Mouse (Mus musculus): ENCODE data around the gene Cdhr5. TPM values are rescaled to one million over a fixed set of nuclear protein-coding genes. Genes with fewer than 3 reads are reported as not detected.

The Cdhr5 gene
- polyA plus RNA-seq, 2 experiments, result 0.07 to 0.24 TPM

GRCm38 (mm10) chr7:141315076-141315475 lies 38.5 kb upstream of the Cdhr5 start:
- ATAC-seq (ENCODE audit: insufficient read depth) (no peak), DNase-seq (ENCODE audit: low read depth in 3 of 3, low spot score in 3 of 3) (no peak)
- no peak overlapping the region; the same call in 1 of the 2 replicates for H3K9ac ChIP-seq (replicated peaks)
- no peak overlapping the region for H3K4me2 ChIP-seq (ENCODE audit: low read depth)
- no peak overlapping the region for H3K27ac ChIP-seq
- no peaks in the 10 kb centered on the region for H3K9me3 ChIP-seq (ENCODE audit: control insufficient read depth, low read length)
- TF ChIP-seq EP300 (IDR thresholded peaks at IDR 0.05; ENCODE audit: low read depth) (no peak), CTCF (IDR thresholded peaks at IDR 0.05; ENCODE audit: low read depth) (no peak)
- H3K27me3 ChIP-seq (ENCODE audit: control insufficient read depth, insufficient read depth, low read length), result no peaks in the 10 kb centered on the region
- no peaks in the 10 kb centered on the region for H3K4me1 ChIP-seq (replicated peaks; ENCODE audit: control insufficient read depth in 2 of 2, insufficient read depth in 2 of 2, low read length in 1 of 2)
- H3K36me3 ChIP-seq (replicated peaks; ENCODE audit: control insufficient read depth, insufficient read depth, low read depth), result peaks cover 62% of the 10 kb centered on the region
- no peak overlapping the region for H3K4me3 ChIP-seq (ENCODE audit: insufficient read depth in 1 of 2, low read depth in 2 of 2, low read length in 2 of 2)
- 60% methylated on average over 8 of the region's 8 CpGs for WGBS (ENCODE audit: insufficient replicate concordance)

- H3K9ac ChIP-seq (replicated peaks), result no peak overlapping the region
- H3K9me3 ChIP-seq (ENCODE audit: control insufficient read depth, low read length), result no peaks in the 10 kb centered on the region
- H3K27ac ChIP-seq, result no peak overlapping the region
- no peak for TF ChIP-seq CTCF (IDR thresholded peaks at IDR 0.05; ENCODE audit: low read depth)
- no peak for TF ChIP-seq EP300 (IDR thresholded peaks at IDR 0.05; ENCODE audit: low read depth)
- WGBS (ENCODE audit: insufficient replicate concordance), result 72% methylated on average over 2 of the region's 2 CpGs
- H3K27me3 ChIP-seq (ENCODE audit: control insufficient read depth, insufficient read depth, low read length), result no peaks in the 10 kb centered on the region
- peaks cover 62% of the 10 kb centered on the region for H3K36me3 ChIP-seq (replicated peaks; ENCODE audit: control insufficient read depth, insufficient read depth, low read depth)
- DNase-seq (ENCODE audit: low read depth in 3 of 3, low spot score in 3 of 3) (no peak), ATAC-seq (ENCODE audit: insufficient read depth) (no peak)
- no peak overlapping the region for H3K4me2 ChIP-seq (ENCODE audit: low read depth)
- H3K4me3 ChIP-seq (ENCODE audit: insufficient read depth in 1 of 2, low read depth in 2 of 2, low read length in 2 of 2), result no peak overlapping the region
- no peaks in the 10 kb centered on the region for H3K4me1 ChIP-seq (replicated peaks; ENCODE audit: control insufficient read depth in 2 of 2, insufficient read depth in 2 of 2, low read length in 1 of 2)
Measured at GRCm38 (mm10) chr7:141314416-141314815, 37.8 kb upstream of the Cdhr5 start.

GRCm38 (mm10) chr7:141304537-141304936 lies 28.0 kb upstream of the Cdhr5 start:
- no peaks in the 10 kb centered on the region for H3K9me3 ChIP-seq (ENCODE audit: control insufficient read depth, low read length)
- no peak for DNase-seq (ENCODE audit: low read depth in 3 of 3, low spot score in 3 of 3)
- H3K4me3 ChIP-seq (ENCODE audit: insufficient read depth in 1 of 2, low read depth in 2 of 2, low read length in 2 of 2), result no peak overlapping the region
- peaks cover 22% of the 10 kb centered on the region for H3K36me3 ChIP-seq (replicated peaks; ENCODE audit: control insufficient read depth, insufficient read depth, low read depth)
- H3K27me3 ChIP-seq (ENCODE audit: control insufficient read depth, insufficient read depth, low read length), result no peaks in the 10 kb centered on the region
- H3K9ac ChIP-seq (replicated peaks), result no peak overlapping the region
- WGBS (ENCODE audit: insufficient replicate concordance), result 84% methylated on average over 4 of the region's 4 CpGs
- no peak overlapping the region for H3K27ac ChIP-seq
- no peak overlapping the region for H3K4me2 ChIP-seq (ENCODE audit: low read depth)
- TF ChIP-seq CTCF (IDR thresholded peaks at IDR 0.05; ENCODE audit: low read depth) (no peak), EP300 (IDR thresholded peaks at IDR 0.05; ENCODE audit: low read depth) (no peak)
- ATAC-seq (ENCODE audit: insufficient read depth), result no peak
- H3K4me1 ChIP-seq (replicated peaks; ENCODE audit: control insufficient read depth in 2 of 2, insufficient read depth in 2 of 2, low read length in 1 of 2), result no peaks in the 10 kb centered on the region

- DNase-seq (ENCODE audit: low read depth in 3 of 3, low spot score in 3 of 3), result no peak
- Histone ChIP-seq H3K9me3 (ENCODE audit: control insufficient read depth, low read length) (no peaks in the 10 kb centered on the region), H3K4me3 (ENCODE audit: insufficient read depth in 1 of 2, low read depth in 2 of 2, low read length in 2 of 2) (no peak overlapping the region), H3K27me3 (ENCODE audit: control insufficient read depth, insufficient read depth, low read length) (no peaks in the 10 kb centered on the region), H3K9ac (replicated peaks) (no peak overlapping the region), H3K4me1 (replicated peaks; ENCODE audit: control insufficient read depth in 2 of 2, insufficient read depth in 2 of 2, low read length in 1 of 2) (no peaks in the 10 kb centered on the region), H3K4me2 (ENCODE audit: low read depth) (no peak overlapping the region), H3K27ac (no peak overlapping the region), H3K36me3 (replicated peaks; ENCODE audit: control insufficient read depth, insufficient read depth, low read depth) (peaks cover 12% of the 10 kb centered on the region)
- TF ChIP-seq EP300 (IDR thresholded peaks at IDR 0.05; ENCODE audit: low read depth) (no peak), CTCF (IDR thresholded peaks at IDR 0.05; ENCODE audit: low read depth) (no peak)
- no peak for ATAC-seq (ENCODE audit: insufficient read depth)
- 85% methylated on average over 1 of the region's 1 CpGs for WGBS (ENCODE audit: insufficient replicate concordance)
Measured at GRCm38 (mm10) chr7:141302702-141303268, 26.2 kb upstream of the Cdhr5 start.

GRCm38 (mm10) chr7:141301386-141301785 lies 24.8 kb upstream of the Cdhr5 start:
- H3K27ac ChIP-seq, result no peak overlapping the region
- ATAC-seq (ENCODE audit: insufficient read depth) (no peak), DNase-seq (ENCODE audit: low read depth in 3 of 3, low spot score in 3 of 3) (no peak)
- H3K9ac ChIP-seq (replicated peaks), result no peak overlapping the region
- H3K4me1 ChIP-seq (replicated peaks; ENCODE audit: control insufficient read depth in 2 of 2, insufficient read depth in 2 of 2, low read length in 1 of 2), result no peaks in the 10 kb centered on the region
- H3K4me3 ChIP-seq (ENCODE audit: insufficient read depth in 1 of 2, low read depth in 2 of 2, low read length in 2 of 2), result no peak overlapping the region
- H3K27me3 ChIP-seq (ENCODE audit: control insufficient read depth, insufficient read depth, low read length), result no peaks in the 10 kb centered on the region
- no peak for TF ChIP-seq EP300 (IDR thresholded peaks at IDR 0.05; ENCODE audit: low read depth)
- TF ChIP-seq CTCF (IDR thresholded peaks at IDR 0.05; ENCODE audit: low read depth), result no peak
- peaks cover 4% of the 10 kb centered on the region; the same call in 1 of the 2 replicates for H3K36me3 ChIP-seq (replicated peaks; ENCODE audit: control insufficient read depth, insufficient read depth, low read depth)
- H3K4me2 ChIP-seq (ENCODE audit: low read depth), result no peak overlapping the region
- WGBS (ENCODE audit: insufficient replicate concordance), result 93% methylated on average over 9 of the region's 9 CpGs
- H3K9me3 ChIP-seq (ENCODE audit: control insufficient read depth, low read length), result no peaks in the 10 kb centered on the region

Data from liver, embryonic 14.5 days (tissue).